Mouse (Mus musculus): ENCODE data around the gene Ppa1. TPM values are rescaled to one million over a fixed set of nuclear protein-coding genes. Genes with fewer than 3 reads are reported as not detected.

Gene Ppa1
- polyA plus RNA-seq, 1 experiment from 2014 or later: 110 TPM

DNA sequence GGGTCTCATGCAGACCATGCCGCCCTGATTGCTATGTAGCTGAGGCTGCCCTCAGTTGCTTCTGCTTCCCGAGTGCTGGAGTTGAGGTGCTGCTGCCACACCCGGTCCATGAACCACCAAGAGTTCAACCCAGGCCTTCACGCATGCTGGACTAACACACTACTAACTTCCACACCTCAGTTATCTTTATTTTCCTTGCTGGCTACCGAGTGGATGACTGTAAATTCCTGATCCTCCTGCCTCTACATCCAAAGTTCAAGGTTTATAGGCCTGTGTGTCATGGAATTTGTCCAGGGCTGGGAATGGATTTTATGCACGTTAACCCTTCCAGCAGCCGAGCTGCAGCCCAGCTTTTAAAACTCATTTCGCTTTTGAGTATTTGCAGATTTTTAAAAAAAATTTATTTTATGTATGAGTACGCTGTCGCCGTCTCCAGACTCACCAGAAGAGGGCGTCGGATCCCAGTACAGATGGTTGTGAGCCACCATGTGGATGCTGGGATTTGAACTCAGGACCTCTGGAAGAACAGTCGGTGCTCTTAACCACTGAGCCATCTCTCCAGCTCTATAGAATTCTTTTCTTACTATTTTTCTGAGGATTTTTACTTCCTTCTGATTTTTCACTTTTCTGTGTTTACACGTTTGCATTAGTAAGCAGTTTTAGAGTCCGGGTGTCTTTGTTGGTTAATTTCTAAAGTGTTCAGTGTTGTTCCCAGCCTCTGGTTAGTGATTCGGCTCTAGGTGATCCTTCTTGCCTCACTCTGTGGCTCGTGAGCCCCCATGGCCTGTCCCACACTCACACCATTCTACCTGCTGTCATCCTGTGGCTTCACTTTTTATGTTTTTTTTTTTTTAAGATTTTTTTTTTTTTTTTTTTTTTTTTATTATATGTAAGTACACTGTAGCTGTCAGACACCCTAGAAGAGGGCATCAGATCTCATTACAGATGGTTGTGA, 8.9 kb downstream of the Ppa1 start:
- Histone ChIP-seq H3K36me3 (ENCODE audit: control insufficient read depth, insufficient read depth) (no peaks in the 10 kb centered on the region; the same call in 1 of the 2 replicates), H3K4me3 (ENCODE audit: low read length) (no peak overlapping the region), H3K9ac (ENCODE audit: low read length) (no peak overlapping the region), H3K27ac (ENCODE audit: low read length) (no peak overlapping the region), H3K27me3 (ENCODE audit: control insufficient read depth, insufficient read depth, low read length) (no peaks in the 10 kb centered on the region), H3K9me3 (replicated peaks; ENCODE audit: control insufficient read depth, low read length) (no peaks in the 10 kb centered on the region), H3K4me2 (ENCODE audit: low read depth, low read length) (no peak overlapping the region), H3K4me1 (ENCODE audit: control insufficient read depth, insufficient read depth, low read length) (no peaks in the 10 kb centered on the region)
- ATAC-seq (replicated peaks; ENCODE audit: extremely low read depth, insufficient read depth, low FRiP score): no peak
- 89% methylated on average over 18 of the region's 18 CpGs for WGBS

DNA sequence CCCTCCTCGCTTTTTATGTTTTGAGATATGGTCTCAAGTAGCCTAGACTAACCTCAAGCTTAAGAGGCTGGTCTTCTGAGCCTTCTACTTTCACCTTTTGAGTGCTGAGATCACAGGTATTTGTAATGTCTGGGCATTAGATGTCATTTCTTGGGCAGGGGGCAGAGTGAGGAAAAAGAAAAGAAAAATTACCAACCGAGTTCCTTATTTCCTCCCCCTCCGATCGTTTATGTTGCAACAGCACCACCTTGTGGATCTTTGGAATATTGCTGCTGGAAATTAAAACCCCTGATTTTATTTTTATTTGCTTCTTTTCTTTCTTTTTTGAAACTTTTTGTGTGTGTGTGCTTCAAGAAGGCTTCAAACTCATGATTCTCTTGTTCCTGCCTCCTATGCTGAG, 9.6 kb downstream of the Ppa1 start:
- H3K9ac ChIP-seq (ENCODE audit: low read length): no peak overlapping the region
- H3K36me3 ChIP-seq (ENCODE audit: control insufficient read depth, insufficient read depth): no peaks in the 10 kb centered on the region

DNA sequence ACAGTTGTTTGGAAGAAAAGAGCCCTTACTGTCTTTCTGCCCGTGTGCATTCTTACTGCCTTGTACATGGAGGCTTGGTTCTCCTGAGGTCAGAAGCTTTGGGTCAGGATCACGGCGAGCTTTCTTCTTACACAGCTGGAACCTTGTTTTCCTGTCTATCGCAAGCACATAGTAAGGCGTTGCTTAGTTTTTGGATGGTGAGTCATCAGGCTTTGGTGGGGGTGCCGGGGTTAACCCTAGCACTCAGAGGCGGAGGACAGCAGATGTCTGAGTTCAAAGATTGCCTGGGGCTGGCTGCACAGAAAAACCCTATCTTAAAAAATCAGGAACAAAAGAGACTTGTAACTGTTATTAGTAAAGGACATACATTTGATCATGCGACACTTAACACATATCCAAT, 13.5 kb downstream of the Ppa1 start:
- Histone ChIP-seq H3K4me1 (ENCODE audit: control insufficient read depth, insufficient read depth, low read length) (no peaks in the 10 kb centered on the region), H3K4me2 (ENCODE audit: low read depth, low read length) (no peak overlapping the region), H3K9ac (ENCODE audit: low read length) (no peak overlapping the region), H3K9me3 (replicated peaks; ENCODE audit: control insufficient read depth, low read length) (no peaks in the 10 kb centered on the region), H3K4me3 (ENCODE audit: low read length) (no peak overlapping the region), H3K36me3 (ENCODE audit: control insufficient read depth, insufficient read depth) (peaks cover 12% of the 10 kb centered on the region), H3K27ac (ENCODE audit: low read length) (no peak overlapping the region), H3K27me3 (ENCODE audit: control insufficient read depth, insufficient read depth, low read length) (no peaks in the 10 kb centered on the region)
- ATAC-seq (replicated peaks; ENCODE audit: extremely low read depth, insufficient read depth, low FRiP score): no peak
- WGBS: 70% methylated on average over 8 of the region's 8 CpGs

More for the DNA sequence above, 9.6 kb downstream of the Ppa1 start:
- Histone ChIP-seq H3K4me3 (ENCODE audit: low read length) (no peak overlapping the region), H3K4me1 (ENCODE audit: control insufficient read depth, insufficient read depth, low read length) (no peaks in the 10 kb centered on the region), H3K27me3 (ENCODE audit: control insufficient read depth, insufficient read depth, low read length) (no peaks in the 10 kb centered on the region), H3K9me3 (replicated peaks; ENCODE audit: control insufficient read depth, low read length) (no peaks in the 10 kb centered on the region), H3K27ac (ENCODE audit: low read length) (no peak overlapping the region), H3K4me2 (ENCODE audit: low read depth, low read length) (no peak overlapping the region)
- ATAC-seq (replicated peaks; ENCODE audit: extremely low read depth, insufficient read depth, low FRiP score): no peak
- WGBS: 23% methylated on average over 4 of the region's 4 CpGs

DNA sequence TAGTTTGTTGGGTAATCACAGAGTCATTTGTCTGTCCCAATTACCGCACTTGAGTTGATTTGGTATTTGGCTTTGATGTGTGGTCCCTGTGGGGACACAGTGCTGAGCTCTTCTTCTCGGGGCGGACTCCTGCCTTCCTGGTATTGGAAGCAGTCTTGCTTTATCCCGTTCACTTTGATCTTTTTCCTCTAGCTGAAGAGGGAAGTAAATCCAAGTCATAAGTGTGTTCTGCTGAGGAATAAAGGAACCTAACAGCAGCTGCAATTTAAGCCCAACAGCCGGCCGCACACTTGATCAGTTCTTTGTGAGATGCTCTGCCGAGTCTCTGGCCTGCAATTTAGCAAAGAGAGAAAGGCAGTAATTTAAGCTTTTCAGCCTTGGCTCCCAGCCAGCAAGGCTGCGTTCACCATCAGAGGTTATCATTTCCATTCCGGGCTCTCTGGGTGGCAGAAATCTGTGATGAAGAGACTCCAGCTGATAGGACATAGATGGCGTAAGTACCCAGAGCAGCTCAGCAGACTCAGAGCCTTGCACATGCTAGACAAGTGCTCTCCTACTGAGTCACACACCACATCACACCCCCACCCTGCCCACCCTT, 14.1 kb downstream of the Ppa1 start:
- no peak overlapping the region for H3K27ac ChIP-seq (ENCODE audit: low read length)
- no peak overlapping the region for H3K9ac ChIP-seq (ENCODE audit: low read length)
- H3K4me3 ChIP-seq (ENCODE audit: low read length): no peak overlapping the region
- no peaks in the 10 kb centered on the region for H3K9me3 ChIP-seq (replicated peaks; ENCODE audit: control insufficient read depth, low read length)
- WGBS: 53% methylated on average over 10 of the region's 10 CpGs
- H3K27me3 ChIP-seq (ENCODE audit: control insufficient read depth, insufficient read depth, low read length): no peaks in the 10 kb centered on the region
- H3K4me1 ChIP-seq (ENCODE audit: control insufficient read depth, insufficient read depth, low read length): no peaks in the 10 kb centered on the region
- no peak for ATAC-seq (replicated peaks; ENCODE audit: extremely low read depth, insufficient read depth, low FRiP score)
- H3K4me2 ChIP-seq (ENCODE audit: low read depth, low read length): no peak overlapping the region
- H3K36me3 ChIP-seq (ENCODE audit: control insufficient read depth, insufficient read depth): peaks cover 16% of the 10 kb centered on the region

DNA sequence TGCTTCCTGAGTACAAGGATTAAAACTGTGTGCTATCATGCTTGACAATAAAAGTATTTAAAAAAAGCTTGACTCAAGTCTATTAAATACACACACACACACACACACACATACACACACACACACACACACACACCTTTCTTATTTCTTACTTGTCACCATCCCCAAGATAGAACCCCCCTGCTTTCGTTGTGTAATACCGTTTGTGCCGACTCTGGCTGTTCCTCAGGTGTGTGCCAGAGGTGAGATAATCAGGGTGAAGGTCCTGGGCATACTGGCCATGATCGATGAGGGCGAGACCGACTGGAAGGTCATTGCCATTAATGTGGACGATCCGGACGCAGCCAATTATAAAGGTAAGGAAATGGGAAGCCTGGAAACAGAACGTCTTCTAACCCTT, 16.8 kb downstream of the Ppa1 start:
- no peak overlapping the region for H3K4me3 ChIP-seq (ENCODE audit: low read length)
- H3K9ac ChIP-seq (ENCODE audit: low read length): no peak overlapping the region
- H3K9me3 ChIP-seq (replicated peaks; ENCODE audit: control insufficient read depth, low read length): no peaks in the 10 kb centered on the region
- H3K27ac ChIP-seq (ENCODE audit: low read length): no peak overlapping the region
- no peak overlapping the region for H3K4me2 ChIP-seq (ENCODE audit: low read depth, low read length)
- no peaks in the 10 kb centered on the region for H3K27me3 ChIP-seq (ENCODE audit: control insufficient read depth, insufficient read depth, low read length)
- H3K36me3 ChIP-seq (ENCODE audit: control insufficient read depth, insufficient read depth): peaks cover 30% of the 10 kb centered on the region
- no peaks in the 10 kb centered on the region for H3K4me1 ChIP-seq (ENCODE audit: control insufficient read depth, insufficient read depth, low read length)
- ATAC-seq (replicated peaks; ENCODE audit: extremely low read depth, insufficient read depth, low FRiP score): no peak
- 92% methylated on average over 10 of the region's 10 CpGs for WGBS

DNA sequence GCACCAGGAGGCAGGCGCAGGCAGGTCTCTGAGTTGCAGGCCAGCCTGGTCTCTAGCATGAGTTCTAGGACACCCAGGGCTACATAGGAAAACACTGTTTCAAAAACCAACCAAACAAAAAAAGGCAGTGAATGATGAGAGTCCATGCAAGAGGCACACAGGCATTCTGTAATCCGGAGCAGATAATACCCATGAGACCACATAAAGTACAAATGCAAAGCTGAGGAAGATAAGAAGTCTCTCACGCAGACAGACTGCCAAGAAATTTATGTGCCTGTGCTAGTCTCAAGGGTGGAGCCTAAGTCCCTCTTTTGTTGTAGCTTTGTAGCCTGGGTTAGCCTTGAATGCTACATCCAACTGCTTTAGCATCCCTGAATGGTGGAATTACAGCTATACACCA, 17.3 kb downstream of the Ppa1 start:
- no peaks in the 10 kb centered on the region for H3K9me3 ChIP-seq (replicated peaks; ENCODE audit: control insufficient read depth, low read length)
- no peaks in the 10 kb centered on the region for H3K4me1 ChIP-seq (ENCODE audit: control insufficient read depth, insufficient read depth, low read length)
- H3K4me2 ChIP-seq (ENCODE audit: low read depth, low read length): no peak overlapping the region
- H3K27ac ChIP-seq (ENCODE audit: low read length): no peak overlapping the region
- no peak for ATAC-seq (replicated peaks; ENCODE audit: extremely low read depth, insufficient read depth, low FRiP score)
- peaks cover 35% of the 10 kb centered on the region for H3K36me3 ChIP-seq (ENCODE audit: control insufficient read depth, insufficient read depth)
- WGBS: 58% methylated on average over 3 of the region's 3 CpGs
- no peak overlapping the region for H3K9ac ChIP-seq (ENCODE audit: low read length)
- no peaks in the 10 kb centered on the region for H3K27me3 ChIP-seq (ENCODE audit: control insufficient read depth, insufficient read depth, low read length)
- H3K4me3 ChIP-seq (ENCODE audit: low read length): no peak overlapping the region

DNA sequence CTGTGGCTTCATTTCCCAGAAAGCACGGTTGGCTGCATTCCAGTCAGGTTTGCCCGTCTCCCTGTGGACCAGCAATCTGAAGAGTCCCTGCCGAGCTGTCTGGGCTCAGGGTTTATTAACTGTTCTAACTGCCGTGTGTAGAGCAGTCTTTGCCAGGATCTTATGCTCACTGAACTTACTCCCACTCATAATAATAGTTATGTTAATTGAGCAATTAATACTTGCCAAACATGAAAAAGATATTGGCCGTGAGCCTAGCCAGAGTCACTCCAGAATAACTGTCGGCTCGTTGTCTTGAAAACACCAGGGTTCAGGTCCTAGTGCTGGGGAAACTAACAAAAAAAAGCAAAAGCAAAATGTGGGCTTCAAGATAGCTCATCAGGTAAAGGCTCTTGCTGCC, 20.9 kb downstream of the Ppa1 start:
- Histone ChIP-seq H3K9ac (ENCODE audit: low read length) (no peak overlapping the region), H3K4me2 (ENCODE audit: low read depth, low read length) (no peak overlapping the region), H3K4me1 (ENCODE audit: control insufficient read depth, insufficient read depth, low read length) (no peaks in the 10 kb centered on the region), H3K4me3 (ENCODE audit: low read length) (no peak overlapping the region), H3K9me3 (replicated peaks; ENCODE audit: control insufficient read depth, low read length) (no peaks in the 10 kb centered on the region), H3K36me3 (ENCODE audit: control insufficient read depth, insufficient read depth) (peaks cover 44% of the 10 kb centered on the region), H3K27me3 (ENCODE audit: control insufficient read depth, insufficient read depth, low read length) (no peaks in the 10 kb centered on the region), H3K27ac (ENCODE audit: low read length) (no peak overlapping the region)
- 82% methylated on average over 7 of the region's 7 CpGs for WGBS
- no peak for ATAC-seq (replicated peaks; ENCODE audit: extremely low read depth, insufficient read depth, low FRiP score)

DNA sequence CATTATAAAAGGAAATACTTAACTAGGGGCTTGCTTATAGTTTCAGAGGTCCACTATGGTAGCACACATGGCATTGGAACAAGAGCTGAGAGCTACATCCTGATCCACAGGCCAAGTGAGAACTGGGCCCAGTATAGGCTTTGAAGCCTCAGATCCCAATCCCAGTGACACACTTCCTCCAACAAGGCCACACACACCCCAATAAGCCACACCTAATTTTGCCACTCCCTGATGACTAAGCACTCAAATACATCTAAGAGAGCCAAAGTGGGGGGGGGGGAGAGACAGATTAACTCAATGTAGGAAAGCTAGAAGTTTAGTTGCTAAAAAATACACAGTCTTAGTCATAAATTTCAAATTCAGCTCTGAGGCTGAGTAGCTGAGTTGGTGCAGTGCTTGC, 21.5 kb downstream of the Ppa1 start:
- Histone ChIP-seq H3K27ac (ENCODE audit: low read length) (no peak overlapping the region), H3K4me2 (ENCODE audit: low read depth, low read length) (no peak overlapping the region), H3K36me3 (ENCODE audit: control insufficient read depth, insufficient read depth) (peaks cover 45% of the 10 kb centered on the region), H3K27me3 (ENCODE audit: control insufficient read depth, insufficient read depth, low read length) (no peaks in the 10 kb centered on the region), H3K9ac (ENCODE audit: low read length) (no peak overlapping the region), H3K4me3 (ENCODE audit: low read length) (no peak overlapping the region), H3K9me3 (replicated peaks; ENCODE audit: control insufficient read depth, low read length) (no peaks in the 10 kb centered on the region), H3K4me1 (ENCODE audit: control insufficient read depth, insufficient read depth, low read length) (no peaks in the 10 kb centered on the region)
- ATAC-seq (replicated peaks; ENCODE audit: extremely low read depth, insufficient read depth, low FRiP score): no peak

DNA sequence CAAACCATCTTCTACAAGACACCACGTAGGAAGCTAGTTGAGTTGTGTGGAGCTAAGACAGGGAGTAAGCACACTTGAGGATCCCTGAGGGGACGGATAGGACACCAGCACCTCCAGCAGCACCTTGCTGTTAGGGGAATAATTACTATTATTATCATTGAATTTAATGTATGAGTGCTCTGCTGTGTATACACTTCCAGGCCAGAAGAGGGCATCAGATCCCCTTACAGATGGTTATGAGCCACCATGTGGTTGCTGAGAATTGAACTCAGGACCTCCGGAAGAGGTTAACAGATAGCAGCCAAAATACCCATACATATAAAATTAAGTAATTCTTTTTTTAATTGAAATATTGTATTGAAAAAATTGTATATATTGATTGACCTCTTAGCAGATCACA, 22.4 kb downstream of the Ppa1 start:
- no peaks in the 10 kb centered on the region for H3K9me3 ChIP-seq (replicated peaks; ENCODE audit: control insufficient read depth, low read length)
- 97% methylated on average over 3 of the region's 3 CpGs for WGBS
- H3K4me1 ChIP-seq (ENCODE audit: control insufficient read depth, insufficient read depth, low read length): no peaks in the 10 kb centered on the region
- H3K27me3 ChIP-seq (ENCODE audit: control insufficient read depth, insufficient read depth, low read length): no peaks in the 10 kb centered on the region
- H3K36me3 ChIP-seq (ENCODE audit: control insufficient read depth, insufficient read depth): peaks cover 43% of the 10 kb centered on the region
- H3K4me2 ChIP-seq (ENCODE audit: low read depth, low read length): no peak overlapping the region
- H3K4me3 ChIP-seq (ENCODE audit: low read length): no peak overlapping the region
- H3K9ac ChIP-seq (ENCODE audit: low read length): no peak overlapping the region
- no peak overlapping the region for H3K27ac ChIP-seq (ENCODE audit: low read length)
- ATAC-seq (replicated peaks; ENCODE audit: extremely low read depth, insufficient read depth, low FRiP score): no peak
